Mouse (Mus musculus) kidney, embryonic 15.5 days (tissue): ENCODE results near the gene AU040320. TPM values are rescaled to one million over a fixed set of nuclear protein-coding genes. Genes with fewer than 3 reads are reported as not detected.
A peak's percentile ranks its signal among the peaks of the same experiment; 100 is the strongest.

Source experiments
- ATAC-seq: fragments of 200-750 bp; cut with Nextera tagmentation; replicated peaks from 2 replicates; pipeline ENCODE4 v1.8.0; 2017; ENCODE audit warnings: moderate TSS enrichment; ENCODE audit not compliant: low FRiP score
- H3K27ac ChIP-seq: fragments of 300-500 bp; sonication (generic); 2 replicates; pipeline ENCODE4 v1.5.1; 2015; ENCODE audit warnings: mild to moderate bottlenecking, inconsistent platforms
- H3K27me3 ChIP-seq: fragments of 300-500 bp; sonication (generic); 2 replicates; pipeline ENCODE4 v1.6.1; 2015; ENCODE audit warnings: inconsistent platforms
- H3K36me3 ChIP-seq: fragments of 300-500 bp; sonication (generic); 2 replicates; pipeline ENCODE4 v1.6.1; 2015; ENCODE audit warnings: inconsistent platforms
- H3K4me1 ChIP-seq: fragments of 300-500 bp; sonication (generic); 2 replicates; pipeline ENCODE4 v1.6.1; 2015; ENCODE audit warnings: inconsistent platforms
- H3K4me2 ChIP-seq: fragments of 300-500 bp; sonication (generic); 2 replicates; pipeline ENCODE4 v1.6.1; 2015; ENCODE audit warnings: moderate library complexity, mild to moderate bottlenecking, inconsistent platforms
- H3K4me3 ChIP-seq: fragments of 300-500 bp; sonication (generic); replicated peaks from 2 replicates; pipeline ENCODE4 v1.5.1; 2015; ENCODE audit warnings: mild to moderate bottlenecking, inconsistent platforms
- H3K9ac ChIP-seq: fragments of 300-500 bp; sonication (generic); 2 replicates; pipeline ENCODE4 v1.6.1; 2015; ENCODE audit warnings: mild to moderate bottlenecking, inconsistent platforms
- H3K9me3 ChIP-seq: fragments of 300-500 bp; sonication (generic); replicated peaks from 2 replicates; pipeline ENCODE4 v1.6.1; 2016; ENCODE audit warnings: inconsistent platforms
- WGBS: fragments of 180-500 bp; shearing (Covaris S2); methylation state at CpG from one replicate; pipeline ENCODE4 v1.1.7; 2015; ENCODE audit warnings: mixed read lengths; 5-methylcytosine and 5-hydroxymethylcytosine counted together
- polyA plus RNA-seq: library from polyadenylated mRNA; unstranded; fragments of >200 nt; fragmentation: Nextera tagmentation; extraction: Ambion mirVana; gene quantifications from 2 replicates; pipeline ENCODE4 v1.2.1, GENCODE M21; 2015

Gene AU040320
- polyA plus RNA-seq = 24.5 and 27.8 TPM in 2 replicates

- Histone ChIP-seq H3K4me2 (peak within 1 kb of the TSS; percentile 82), H3K27me3 (no peaks in the 10 kb centered on the region), H3K9ac (peak within 1 kb of the TSS; percentile 63), H3K27ac (peak within 1 kb of the TSS; percentile 95), H3K4me1 (peaks cover 48% of the 10 kb centered on the region), H3K4me3 (peak within 1 kb of the TSS; percentile 96), H3K36me3 (peaks cover 31% of the 10 kb centered on the region), H3K9me3 (no peaks in the 10 kb centered on the region)
- ATAC-seq = peak; percentile 99
- under 1% methylated on average over 71 of the region's 71 CpGs for whole genome bisulfite sequencing
These were observed at the start of gene AU040320, which contains the start of gene Ncdn for GRCm38 (mm10) chr4:126753268-126754230. AU040320 (plus strand) TSS chr4:126753544. Ncdn (minus strand) TSS chr4:126753438.

- WGBS = 79% methylated on average over 12 of the region's 12 CpGs
- Histone ChIP-seq H3K9me3 (no peaks in the 10 kb centered on the region), H3K4me1 (no peaks in the 10 kb centered on the region), H3K4me2 (no peak overlapping the region), H3K36me3 (peaks cover 83% of the 10 kb centered on the region), H3K27ac (no peak overlapping the region), H3K27me3 (no peaks in the 10 kb centered on the region), H3K9ac (no peak overlapping the region), H3K4me3 (no peak overlapping the region)
- no peak for ATAC-seq
These were observed 46.5 kb upstream of the AU040320 start for GRCm38 (mm10) chr4:126706630-126707438.

- Histone ChIP-seq H3K27me3 (no peaks in the 10 kb centered on the region), H3K4me1 (no peaks in the 10 kb centered on the region), H3K4me2 (no peak overlapping the region), H3K4me3 (no peak overlapping the region), H3K36me3 (peaks cover 83% of the 10 kb centered on the region), H3K27ac (no peak overlapping the region), H3K9me3 (no peaks in the 10 kb centered on the region), H3K9ac (no peak overlapping the region)
- no peak for ATAC-seq
- 82% methylated on average over 5 of the region's 5 CpGs for WGBS
These were observed 45.9 kb upstream of the AU040320 start for GRCm38 (mm10) chr4:126707439-126707826.

- no peaks in the 10 kb centered on the region for H3K36me3 ChIP-seq
- no peaks in the 10 kb centered on the region for H3K9me3 ChIP-seq
- ATAC-seq = no peak
- H3K4me2 ChIP-seq = peak overlapping the region; percentile 35
- WGBS = 1% methylated on average over 18 of the region's 18 CpGs
- H3K4me1 ChIP-seq = peaks cover 32% of the 10 kb centered on the region
- H3K9ac ChIP-seq = no peak overlapping the region
- H3K4me3 ChIP-seq = peak overlapping the region; percentile 14; the same call in 1 of the 2 replicates
- peaks cover 85% of the 10 kb centered on the region for H3K27me3 ChIP-seq
- H3K27ac ChIP-seq = no peak overlapping the region
These were observed 21.2 kb upstream of the AU040320 start for GRCm38 (mm10) chr4:126732111-126732510.

- peak overlapping the region; percentile 35 for H3K4me2 ChIP-seq
- no peaks in the 10 kb centered on the region for H3K9me3 ChIP-seq
These were observed 20.6 kb upstream of the AU040320 start for GRCm38 (mm10) chr4:126732531-126733380.

GRCm38 (mm10) chr4:126734001-126734603 is 19.2 kb upstream of the AU040320 start:
- no peaks in the 10 kb centered on the region for H3K36me3 ChIP-seq
- H3K27me3 ChIP-seq = peaks cover 100% of the 10 kb centered on the region
- no peak for ATAC-seq
- WGBS = 2% methylated on average over 16 of the region's 16 CpGs
- peaks cover 32% of the 10 kb centered on the region for H3K4me1 ChIP-seq
- H3K9me3 ChIP-seq = no peaks in the 10 kb centered on the region
- no peak overlapping the region for H3K9ac ChIP-seq
- H3K27ac ChIP-seq = no peak overlapping the region
- H3K4me3 ChIP-seq = 0 out of 2 replicates have a peak overlapping the region, but pooled peaks have one; percentile 3
- H3K4me2 ChIP-seq = no peak overlapping the region

More at GRCm38 (mm10) chr4:126732531-126733380, 20.6 kb upstream of the AU040320 start:
- no peaks in the 10 kb centered on the region for H3K36me3 ChIP-seq
- no peak for ATAC-seq
- H3K9ac ChIP-seq = no peak overlapping the region
- H3K27ac ChIP-seq = no peak overlapping the region
- peaks cover 32% of the 10 kb centered on the region for H3K4me1 ChIP-seq
- 5% methylated on average over 26 of the region's 26 CpGs for WGBS
- peak overlapping the region; percentile 14; the same call in 1 of the 2 replicates for H3K4me3 ChIP-seq
- H3K27me3 ChIP-seq = peaks cover 92% of the 10 kb centered on the region

- peaks cover 100% of the 10 kb centered on the region for H3K27me3 ChIP-seq
- no peak overlapping the region for H3K27ac ChIP-seq
- H3K9me3 ChIP-seq = no peaks in the 10 kb centered on the region
- 2% methylated on average over 51 of the region's 51 CpGs for WGBS
- H3K36me3 ChIP-seq = no peaks in the 10 kb centered on the region
- peak overlapping the region; percentile 34 for H3K4me3 ChIP-seq
- H3K4me1 ChIP-seq = peaks cover 32% of the 10 kb centered on the region
- ATAC-seq = no peak
- no peak overlapping the region for H3K9ac ChIP-seq
- H3K4me2 ChIP-seq = peak overlapping the region; percentile 57
These were observed 18.5 kb upstream of the AU040320 start for GRCm38 (mm10) chr4:126734700-126735381.

GRCm38 (mm10) chr4:126735382-126736000 is 17.9 kb upstream of the AU040320 start:
- Histone ChIP-seq H3K4me2 (peak overlapping the region; percentile 57), H3K27me3 (peaks cover 96% of the 10 kb centered on the region), H3K9me3 (no peaks in the 10 kb centered on the region), H3K9ac (no peak overlapping the region), H3K4me3 (peak overlapping the region; percentile 34), H3K36me3 (no peaks in the 10 kb centered on the region), H3K27ac (no peak overlapping the region), H3K4me1 (peaks cover 32% of the 10 kb centered on the region)
- WGBS = 2% methylated on average over 47 of the region's 62 CpGs
- peak; percentile 31; the same call in 1 of the 2 replicates for ATAC-seq

- Histone ChIP-seq H3K4me3 (peak within 1 kb of the TSS; percentile 34), H3K9me3 (no peaks in the 10 kb centered on the region), H3K27ac (no peak within 1 kb of the TSS), H3K27me3 (peaks cover 91% of the 10 kb centered on the region), H3K4me1 (peaks cover 32% of the 10 kb centered on the region), H3K9ac (no peak within 1 kb of the TSS), H3K4me2 (peak within 1 kb of the TSS; percentile 57), H3K36me3 (no peaks in the 10 kb centered on the region)
- WGBS = 2% methylated on average over 32 of the region's 32 CpGs
- ATAC-seq = peak; percentile 61
These were observed 17.3 kb upstream of the AU040320 start, which contains the start of gene Tfap2e for GRCm38 (mm10) chr4:126736001-126736414. Tfap2e (minus strand) TSS chr4:126736240.
